Mouse (Mus musculus): Measurements from ENCODE around the gene Dscam.
A peak's percentile ranks its signal among the peaks of the same experiment; 100 is the strongest.

Dscam gene

GRCm38 (mm10) chr16:96634791-96635143 lies 535.8 kb downstream of the Dscam start:
- DNase-seq: no peak

DNA sequence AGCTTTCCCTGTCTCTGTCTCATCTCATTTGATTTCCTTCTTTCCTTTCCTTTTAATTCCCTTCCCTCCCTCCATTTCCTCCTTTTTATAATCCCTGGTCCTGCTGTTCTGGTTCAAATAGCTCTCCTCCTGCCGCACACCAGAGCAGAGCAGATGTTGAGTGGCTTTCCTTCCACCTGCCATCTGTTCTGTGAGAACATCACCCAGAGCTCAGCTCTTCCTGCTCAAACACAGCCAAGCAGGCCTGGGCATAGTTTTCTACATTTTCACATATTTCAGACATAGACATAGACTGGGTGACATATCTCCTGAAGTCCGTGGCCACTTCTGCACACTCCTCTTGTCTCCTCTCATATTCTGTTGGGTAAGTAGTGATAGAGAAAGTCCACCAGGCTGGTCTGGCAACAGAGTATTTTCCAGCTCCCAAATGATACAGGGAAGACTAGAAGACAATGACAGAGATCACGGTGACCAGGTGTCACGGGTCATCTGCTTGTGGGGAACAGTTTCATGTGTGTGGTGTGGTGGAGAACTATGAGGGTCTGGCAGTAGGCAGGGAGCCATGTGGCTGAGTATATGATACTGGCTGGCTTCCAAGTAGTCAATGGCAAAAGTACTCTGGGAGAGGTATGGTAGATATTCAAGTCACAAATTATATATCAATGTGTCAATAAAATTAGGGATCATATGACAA lies 536.3 kb downstream of the Dscam start:
- DNase-seq: no peak

DNA sequence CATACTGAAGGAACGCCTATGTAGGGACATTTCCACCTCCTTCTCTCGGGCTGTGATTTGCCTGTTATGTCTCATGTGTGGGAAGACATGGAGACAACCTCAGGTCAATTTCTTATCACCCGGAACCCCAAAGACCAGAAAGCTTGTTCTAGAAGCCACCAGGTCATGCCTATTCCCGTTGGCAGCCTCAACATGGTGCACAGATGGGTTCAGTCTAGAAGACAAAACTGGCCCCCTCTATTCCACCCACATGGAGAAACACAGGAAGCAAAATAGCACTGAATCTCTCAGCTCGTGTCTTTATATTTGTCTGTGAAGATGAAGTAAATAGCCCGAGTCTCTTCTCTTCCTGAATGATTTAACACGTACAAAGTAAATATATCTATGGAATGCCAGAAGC lies 540.3 kb downstream of the Dscam start:
- no peak for DNase-seq

DNA sequence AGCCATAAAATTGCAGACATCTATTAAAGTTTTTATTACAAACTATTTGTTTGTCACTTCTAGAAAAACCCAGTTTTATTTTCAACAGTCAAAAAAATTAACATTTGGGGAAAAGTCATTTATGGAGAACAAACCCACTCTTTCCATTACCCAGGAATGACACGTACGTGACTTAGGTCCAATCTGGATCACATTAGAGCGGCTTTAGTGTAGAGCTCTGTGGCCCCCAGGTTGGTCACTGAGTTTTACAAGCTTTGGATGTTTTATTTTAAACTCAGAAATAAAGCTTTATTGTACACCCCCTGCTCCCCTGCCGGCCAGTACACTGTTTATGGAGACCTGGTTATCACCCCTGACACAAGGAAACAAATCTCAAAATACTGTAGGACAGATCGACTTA lies 540.9 kb downstream of the Dscam start:
- no peak for DNase-seq

- no peak for DNase-seq
These were observed 545.1 kb downstream of the Dscam start for GRCm38 (mm10) chr16:96625468-96625867.

DNA sequence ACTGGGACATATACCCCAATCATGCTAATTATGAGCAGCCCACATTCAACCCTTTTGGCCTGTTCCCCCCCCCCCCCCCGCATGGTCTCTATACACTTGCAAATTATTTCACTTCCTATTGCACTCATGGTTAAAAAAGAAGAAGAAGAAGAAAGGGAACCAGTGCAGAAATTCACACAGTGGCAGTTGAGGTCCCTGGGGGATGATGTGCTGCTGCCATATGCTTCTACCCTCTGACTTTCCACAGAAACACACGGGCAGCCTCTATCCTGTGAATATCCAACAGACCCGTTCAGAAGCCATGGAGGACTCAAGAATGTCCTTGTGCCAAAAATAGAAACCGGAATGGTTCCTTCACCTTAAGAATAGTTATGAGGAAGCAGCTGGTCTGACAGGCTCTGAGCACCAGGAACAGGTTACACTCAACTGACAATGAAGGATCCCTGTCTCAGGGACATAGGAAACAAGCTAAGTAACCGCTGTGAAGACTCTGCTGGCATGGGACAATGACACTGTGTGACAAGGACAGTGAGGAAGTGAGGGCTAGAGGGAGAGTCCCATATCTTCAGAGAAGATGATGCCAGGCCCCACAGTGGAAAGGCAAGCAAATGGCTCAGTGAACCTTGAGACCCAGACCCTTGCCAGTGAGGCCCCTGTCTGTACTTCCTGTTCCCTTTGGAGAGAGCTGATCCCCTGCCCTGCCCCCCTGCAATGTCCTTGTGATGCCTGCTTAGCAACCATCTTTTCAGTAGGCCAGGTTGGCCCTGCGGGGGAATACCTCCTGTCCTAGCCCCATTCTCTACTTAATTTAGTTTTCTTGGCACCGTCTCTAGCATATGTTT lies 545.8 kb downstream of the Dscam start:
- no peak for DNase-seq

GRCm38 (mm10) chr16:96620861-96621260 lies 549.7 kb downstream of the Dscam start:
- no peak for DNase-seq

DNA sequence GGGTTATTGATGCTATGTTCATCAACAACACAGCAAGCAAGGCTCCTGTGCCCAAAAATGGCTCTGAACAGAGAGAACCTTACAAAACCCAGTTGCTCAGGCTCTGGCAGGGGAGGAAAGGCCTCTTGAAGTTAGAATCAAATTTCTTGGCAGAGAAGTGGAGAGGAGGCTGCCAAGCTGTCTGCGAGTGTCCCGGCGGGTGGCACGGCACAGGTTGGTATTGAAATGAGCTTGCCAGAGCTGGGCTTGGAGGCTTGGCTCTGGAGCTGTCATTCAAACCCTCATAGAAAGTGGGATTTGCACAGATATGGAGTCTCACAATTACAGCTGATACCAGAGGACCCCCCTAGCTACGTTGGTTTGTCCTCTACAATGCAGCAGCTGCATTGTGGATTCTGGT lies 550.1 kb downstream of the Dscam start:
- DNase-seq: no peak

DNA sequence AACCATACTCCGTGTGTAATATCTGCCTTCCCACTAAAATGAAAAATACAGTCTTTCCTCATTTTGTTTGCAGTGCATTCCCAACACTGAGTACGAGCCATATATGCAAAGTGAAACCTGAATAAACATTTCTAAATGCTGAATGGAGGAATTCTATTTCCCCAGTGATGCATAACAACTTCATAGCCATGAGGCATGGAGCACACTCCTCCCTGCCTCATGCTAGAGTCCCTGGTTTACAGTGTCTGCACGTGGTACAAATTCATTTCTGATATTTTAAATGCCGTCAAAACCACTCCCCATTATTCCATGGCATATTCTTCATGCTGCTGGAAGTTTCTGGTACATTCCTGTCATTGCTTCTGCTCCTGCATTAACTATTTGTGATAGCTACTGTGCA lies 552.8 kb downstream of the Dscam start:
- no peak for DNase-seq

DNA sequence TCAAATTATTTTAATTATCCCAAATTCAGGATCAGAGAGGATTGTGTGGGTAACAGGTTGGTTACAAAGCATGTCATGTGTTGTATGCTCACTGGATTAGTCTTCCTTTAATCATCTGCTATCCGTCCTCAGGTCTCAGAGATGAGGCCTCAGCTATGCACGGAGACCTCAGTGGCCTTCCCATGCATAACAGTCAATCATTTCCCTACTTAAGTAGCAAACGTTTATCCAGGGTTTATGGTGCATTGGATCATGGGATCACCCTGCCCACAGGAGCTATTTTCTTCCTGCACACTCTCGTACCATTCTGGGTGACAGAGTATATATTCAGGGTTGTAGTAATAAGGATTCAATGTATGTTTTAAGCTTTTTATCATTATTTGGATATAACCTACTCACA lies 557.3 kb downstream of the Dscam start:
- no peak for DNase-seq

- DNase-seq: no peak
These were observed 559.7 kb downstream of the Dscam start for GRCm38 (mm10) chr16:96610806-96611205.

GRCm38 (mm10) chr16:96602206-96602605 lies 568.3 kb downstream of the Dscam start:
- DNase-seq: no peak

DNA sequence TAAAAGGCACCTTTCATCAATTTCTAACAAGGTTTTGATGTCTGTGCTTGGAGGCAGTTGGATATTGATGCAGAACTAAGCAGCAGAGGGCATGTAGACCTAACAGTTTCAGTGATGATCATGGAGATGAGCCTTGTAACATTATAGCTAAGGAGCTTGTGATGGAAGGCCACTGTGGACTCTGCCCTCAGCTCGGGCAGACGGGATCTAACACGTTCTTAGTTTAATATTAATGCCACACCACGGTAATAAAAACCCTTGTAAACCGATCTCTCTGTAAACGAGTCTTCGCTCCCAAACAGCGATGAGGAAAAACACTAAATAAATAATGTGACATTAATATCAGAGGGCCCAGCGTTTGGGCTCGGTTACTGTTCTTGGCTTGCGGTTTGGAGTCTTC lies 569.8 kb downstream of the Dscam start:
- DNase-seq: no peak

DNA sequence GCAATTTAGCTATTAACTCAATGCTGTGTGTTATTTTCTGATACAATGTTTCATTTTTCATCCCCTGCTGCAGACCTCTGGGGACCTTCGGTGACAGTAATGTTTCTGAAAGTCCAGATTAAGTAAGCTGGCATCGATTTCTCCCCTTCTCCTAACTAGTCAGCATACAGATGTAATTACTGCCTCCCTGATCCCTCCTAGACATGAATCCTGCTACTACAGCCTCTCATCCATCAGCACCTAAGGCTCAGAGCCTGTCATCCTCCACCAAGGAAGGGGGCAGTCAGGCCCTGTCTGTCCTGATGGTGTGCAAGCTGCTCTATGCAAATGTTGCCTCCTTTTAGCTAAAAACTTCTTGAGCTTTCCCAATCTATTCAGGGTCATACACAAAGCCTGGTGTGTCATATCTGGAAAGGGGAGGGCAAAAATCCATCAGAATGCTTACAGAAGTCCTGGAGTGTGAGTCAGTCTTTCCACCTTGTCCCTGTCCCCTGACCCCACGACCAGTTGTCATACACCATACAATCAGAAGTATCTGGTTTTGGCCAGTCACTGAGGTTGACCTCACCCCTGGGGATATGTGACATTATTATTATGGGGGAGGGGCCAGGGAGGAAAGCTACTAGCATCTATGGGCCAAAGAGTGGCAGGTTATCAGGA lies 571.0 kb downstream of the Dscam start:
- DNase-seq: no peak

DNA sequence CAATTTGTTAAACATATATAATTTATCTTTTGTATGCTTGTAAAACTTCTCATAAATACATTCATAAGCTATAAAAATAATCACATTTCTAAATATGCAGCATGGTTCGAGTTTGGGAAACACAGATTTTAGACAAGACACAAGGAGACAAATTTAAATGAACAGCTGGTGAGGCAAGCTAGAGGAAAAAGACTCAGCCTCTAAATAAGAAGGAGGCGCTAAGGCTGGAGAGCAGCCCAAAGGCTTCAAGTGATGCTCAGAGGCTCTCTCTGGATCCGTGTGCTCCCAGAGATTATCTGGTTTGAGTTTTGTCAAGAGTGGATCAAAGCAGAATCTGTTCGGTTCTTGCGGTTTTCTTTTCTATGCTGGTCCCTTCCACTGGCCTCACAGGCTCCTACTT lies 594.7 kb downstream of the Dscam start:
- no peak for DNase-seq

- DNase-seq: no peak
These were observed 603.1 kb downstream of the Dscam start for GRCm38 (mm10) chr16:96567428-96567827.

DNA sequence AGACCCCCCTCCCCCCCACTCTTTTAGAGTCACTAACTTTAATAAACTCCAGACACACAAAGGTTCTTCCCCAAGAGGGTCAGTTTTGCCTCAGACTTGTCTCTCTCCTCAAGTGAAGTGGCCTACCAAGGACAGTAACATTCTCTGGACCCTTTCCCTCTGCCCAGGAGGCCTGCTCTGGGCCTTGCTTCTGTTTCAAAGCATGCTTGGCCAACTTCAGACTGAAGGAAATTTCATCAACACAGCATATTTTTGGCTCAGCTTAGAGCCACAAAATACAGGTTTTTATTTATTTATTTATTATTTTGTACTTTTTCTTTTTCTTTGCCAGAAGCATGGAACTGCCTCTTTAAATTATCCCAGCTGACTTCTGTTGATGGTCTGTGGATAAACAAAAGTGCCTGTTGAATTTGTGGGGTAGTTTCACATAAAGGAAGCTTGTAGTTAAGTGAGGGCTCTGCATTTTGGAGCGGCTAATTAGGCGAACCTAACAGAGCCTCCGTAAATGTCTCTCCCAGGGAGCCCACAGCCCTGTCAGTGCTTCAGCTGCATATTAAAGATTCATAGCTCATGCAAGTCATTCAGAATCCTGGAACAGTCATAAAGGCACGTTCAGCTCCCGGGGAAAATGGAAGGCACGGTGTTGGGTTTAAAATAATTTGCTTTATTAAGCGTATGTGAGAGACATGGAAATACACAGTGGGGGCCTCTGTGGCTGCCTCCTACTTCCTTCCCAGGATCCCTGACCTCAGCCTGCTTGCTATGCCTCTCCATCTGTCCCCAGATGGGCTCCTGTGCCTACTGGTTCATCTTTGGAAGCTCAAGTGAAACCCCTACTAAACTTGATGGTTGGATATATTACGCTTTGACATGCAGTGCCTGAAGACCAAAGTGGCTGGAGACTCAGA lies 606.9 kb downstream of the Dscam start:
- DNase-seq: no peak

DNA sequence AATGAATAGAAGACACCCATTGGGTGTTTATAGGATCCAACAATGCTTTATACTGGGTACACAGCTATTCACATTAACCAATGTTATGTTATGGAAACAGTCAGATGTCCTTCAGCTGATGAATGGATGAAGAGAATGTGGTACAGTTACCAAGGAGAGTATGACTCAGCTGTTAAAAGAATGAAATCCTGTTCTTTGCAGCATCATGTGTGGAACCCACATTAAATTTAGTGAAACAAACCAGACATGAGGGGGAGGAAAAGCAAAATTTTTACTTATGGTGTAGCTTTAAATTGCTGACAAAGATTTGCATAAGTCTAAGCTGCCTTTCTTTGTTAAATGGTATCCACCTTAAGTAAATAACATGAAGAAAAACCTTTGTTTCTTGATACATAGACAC lies 610.8 kb downstream of the Dscam start:
- DNase-seq: no peak

DNA sequence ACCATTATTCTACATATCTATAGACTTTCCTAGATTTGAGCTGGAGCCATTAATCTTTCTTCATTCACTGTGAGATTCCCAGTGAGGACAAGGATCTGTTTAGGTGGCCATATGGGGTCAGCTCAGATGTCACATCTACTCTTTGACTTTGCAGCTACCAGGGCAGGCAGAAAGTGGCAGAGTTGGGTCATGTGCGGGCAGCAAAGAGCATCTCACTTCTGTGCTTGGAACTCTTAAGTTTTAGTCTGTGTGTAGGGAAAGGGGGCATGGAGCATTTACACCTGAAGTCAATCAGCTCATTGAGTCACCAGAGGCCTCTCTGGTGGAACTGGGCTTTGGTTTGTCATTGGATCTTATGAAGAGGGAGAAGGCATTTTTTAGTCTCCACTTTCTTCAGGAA lies 612.2 kb downstream of the Dscam start:
- no peak for DNase-seq

DNA sequence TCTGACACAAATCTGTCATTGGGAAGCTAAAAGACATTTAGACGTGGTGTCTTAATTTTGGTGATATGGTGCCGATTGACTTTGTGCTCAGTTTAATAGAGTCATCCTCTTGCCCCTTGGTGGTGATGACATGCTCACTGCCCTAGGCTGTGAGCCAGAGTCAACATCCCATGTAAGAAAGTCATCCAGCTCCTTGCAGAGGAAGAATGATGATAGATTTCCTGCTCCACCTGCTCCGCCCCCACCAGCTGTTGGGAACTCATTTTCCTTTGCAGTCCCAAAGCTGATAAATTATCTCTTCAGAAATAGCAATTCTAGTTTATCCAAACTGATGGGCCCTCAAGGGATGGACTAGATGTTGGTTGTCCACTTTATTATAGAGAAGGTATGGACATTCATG lies 613.9 kb downstream of the Dscam start:
- no peak for DNase-seq

- no peak for DNase-seq
These were observed 615.1 kb downstream of the Dscam start for GRCm38 (mm10) chr16:96555412-96555811.

DNA sequence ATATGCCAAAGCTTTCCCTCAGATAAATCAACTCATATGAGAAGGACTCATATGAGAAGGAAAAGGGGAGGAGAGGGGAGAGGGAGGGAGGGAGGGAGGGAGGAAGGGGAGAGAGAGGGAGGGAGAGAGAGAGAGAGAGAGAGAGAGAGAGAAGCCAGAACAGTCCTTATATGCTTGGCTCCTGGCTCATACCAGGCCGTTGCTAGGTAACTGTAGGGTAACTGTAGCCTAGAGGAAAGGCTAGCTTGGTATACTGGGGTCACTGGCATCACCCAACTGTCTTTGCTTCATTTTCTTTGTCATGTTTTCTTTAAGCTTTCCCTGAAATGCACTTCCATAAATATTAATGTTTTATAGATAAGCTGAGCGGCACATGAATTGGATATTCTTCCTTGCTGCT lies 617.9 kb downstream of the Dscam start:
- no peak for DNase-seq

- peak in 1 of 2 experiments; percentile 13 for DNase-seq
These were observed 629.5 kb downstream of the Dscam start for GRCm38 (mm10) chr16:96541056-96541455.
